Mouse (Mus musculus) hindbrain, embryonic 15.5 days (tissue): Measurements from ENCODE around the gene Agps. TPM values are rescaled to one million over a fixed set of nuclear protein-coding genes. Genes with fewer than 3 reads are reported as not detected.
"Not testable (repeated sequence)": the region's sequence is repeated elsewhere in the genome, so short reads cannot be mapped to it uniquely, and the experiment has no call there.

Experiments
- ATAC-seq: fragments of 200-750 bp; cut with Nextera tagmentation; 2 replicates; pipeline ENCODE4 v1.8.0; 2017; ENCODE audit warnings: low read depth, moderate number of reproducible peaks, moderate TSS enrichment; ENCODE audit not compliant: low FRiP score
- H3K27ac ChIP-seq: fragments of 300-500 bp; sonication (generic); replicated peaks from 2 replicates; pipeline ENCODE4 v1.5.1; 2015; ENCODE audit warnings: mild to moderate bottlenecking, inconsistent platforms
- H3K27me3 ChIP-seq: fragments of 300-500 bp; sonication (generic); 2 replicates; pipeline ENCODE4 v1.6.1; 2015; ENCODE audit warnings: control low read depth, inconsistent platforms
- H3K36me3 ChIP-seq: fragments of 300-500 bp; sonication (generic); 2 replicates; pipeline ENCODE4 v1.6.1; 2015; ENCODE audit warnings: control low read depth, inconsistent platforms
- H3K4me1 ChIP-seq: fragments of 300-500 bp; sonication (generic); replicated peaks from 2 replicates; pipeline ENCODE4 v1.6.1; 2015; ENCODE audit warnings: control low read depth, inconsistent platforms
- H3K4me2 ChIP-seq: fragments of 300-500 bp; sonication (generic); 2 replicates; pipeline ENCODE4 v1.6.1; 2015; ENCODE audit warnings: moderate library complexity, mild to moderate bottlenecking, inconsistent platforms
- H3K4me3 ChIP-seq: fragments of 300-500 bp; sonication (generic); 2 replicates; pipeline ENCODE4 v1.5.1; 2015; ENCODE audit warnings: mild to moderate bottlenecking, inconsistent platforms
- H3K9ac ChIP-seq: fragments of 300-500 bp; sonication (generic); 2 replicates; pipeline ENCODE4 v1.6.1; 2015; ENCODE audit warnings: inconsistent platforms
- H3K9me3 ChIP-seq: fragments of 300-500 bp; sonication (generic); 2 replicates; pipeline ENCODE4 v1.6.1; 2016; ENCODE audit warnings: control low read depth, inconsistent platforms
- WGBS: fragments of 180-500 bp; shearing (Covaris S2); methylation state at CpG from one replicate; pipeline ENCODE4 v1.1.7; 2015; 5-methylcytosine and 5-hydroxymethylcytosine counted together
- polyA plus RNA-seq: library from polyadenylated mRNA; unstranded; fragments of >200 nt; fragmentation: Nextera tagmentation; extraction: Ambion mirVana; gene quantifications from 2 replicates; pipeline ENCODE4 v1.2.1, GENCODE M21; 2015

Gene Agps
- polyA plus RNA-seq, 1 experiment from 2014 or later: 28.0 TPM

- Histone ChIP-seq H3K9ac (no peak overlapping the region), H3K4me3 (no peak overlapping the region), H3K27ac (no peak overlapping the region), H3K4me2 (peak overlapping the region; percentile 49), H3K4me1 (peaks cover 21% of the 10 kb centered on the region), H3K36me3 (no peaks in the 10 kb centered on the region), H3K9me3 (no peaks in the 10 kb centered on the region), H3K27me3 (no peaks in the 10 kb centered on the region)
- ATAC-seq: peak; percentile 49
- 14% methylated on average over 14 of the region's 14 CpGs for WGBS
These were observed 132.5 kb downstream of the Agps start for GRCm38 (mm10) chr2:75964512-75964911.

- Histone ChIP-seq H3K27ac (no peak overlapping the region), H3K4me1 (peaks cover 17% of the 10 kb centered on the region), H3K9ac (no peak overlapping the region), H3K4me3 (no peak overlapping the region), H3K4me2 (peak overlapping the region; percentile 49), H3K36me3 (no peaks in the 10 kb centered on the region), H3K9me3 (no peaks in the 10 kb centered on the region), H3K27me3 (no peaks in the 10 kb centered on the region)
- 21% methylated on average over 5 of the region's 5 CpGs for WGBS
- peak; percentile 66 for ATAC-seq
These were observed 133.0 kb downstream of the Agps start for GRCm38 (mm10) chr2:75964972-75965371.

- Histone ChIP-seq H3K27ac (no peak overlapping the region), H3K9me3 (no peaks in the 10 kb centered on the region), H3K4me2 (no peak overlapping the region), H3K36me3 (no peaks in the 10 kb centered on the region), H3K4me1 (no peaks in the 10 kb centered on the region), H3K9ac (no peak overlapping the region), H3K4me3 (no peak overlapping the region), H3K27me3 (no peaks in the 10 kb centered on the region)
- no peak for ATAC-seq
- WGBS: 73% methylated on average over 9 of the region's 9 CpGs
These were observed 142.2 kb downstream of the Agps start for GRCm38 (mm10) chr2:75974131-75974530.

- H3K4me1 ChIP-seq, H3K9ac ChIP-seq, H3K9me3 ChIP-seq, ATAC-seq, H3K36me3 ChIP-seq, H3K27me3 ChIP-seq, H3K27ac ChIP-seq, H3K4me3 ChIP-seq, H3K4me2 ChIP-seq: not testable (repeated sequence)
- 84% methylated on average over 2 of the region's 2 CpGs for WGBS
These were observed 144.1 kb downstream of the Agps start for GRCm38 (mm10) chr2:75976070-75976469.

GRCm38 (mm10) chr2:75977752-75978368 lies 145.9 kb downstream of the Agps start, which contains the start of gene Ttc30a2:
TSS of gene Ttc30a2 (minus strand) at chr2:75978170.
- not testable (repeated sequence) for H3K4me3 ChIP-seq, H3K9me3 ChIP-seq, H3K4me1 ChIP-seq, H3K27me3 ChIP-seq, H3K36me3 ChIP-seq, H3K27ac ChIP-seq, H3K9ac ChIP-seq
- WGBS: 21% methylated on average over 20 of the region's 24 CpGs
- H3K4me2 ChIP-seq: peak within 1 kb of the TSS; percentile 39
- peak; percentile 46; the same call in 1 of the 2 replicates for ATAC-seq

Other genes with a start within 250 kb of the Agps start
- gene Hnrnpa3, start 172.9 kb upstream of the Agps start, polyA plus RNA-seq: 184 and 186 TPM in 2 replicates
- 14.4 and 15.9 TPM in 2 replicates for gene Nfe2l2, start 127.5 kb upstream of the Agps start, polyA plus RNA-seq
- gene Ttc30b, start 106.4 kb downstream of the Agps start, polyA plus RNA-seq: 17.5 and 21.8 TPM in 2 replicates
- gene Ttc30a2, start 146.0 kb downstream of the Agps start, polyA plus RNA-seq: 0.77 and 0.85 TPM in 2 replicates
- gene Ttc30a1, start 149.8 kb downstream of the Agps start, polyA plus RNA-seq: 7.3 and 8.0 TPM in 2 replicates